Mouse (Mus musculus) MEL (cell line): ENCODE data around the gene Rnaseh2c. TPM values are rescaled to one million over a fixed set of nuclear protein-coding genes. Genes with fewer than 3 reads are reported as not detected.

Experiments used
- DNase-seq: peaks from one replicate; pipeline ENCODE4 v3.0.0; 2011; ENCODE audit warnings: low read depth, low spot score
- H3K27ac ChIP-seq: 2 replicates; pipeline ENCODE4 v1.5.1; 2012; ENCODE audit warnings: low read depth, mild to moderate bottlenecking, control low read depth, low read length, moderate library complexity; ENCODE audit not compliant: control insufficient read depth
- H3K27me3 ChIP-seq, 2 experiments: fragments of 150-350 bp in 1 of 2; sonication (generic) in 1 of 2; 2 replicates each; pipeline ENCODE4 v1.6.1; 2012; ENCODE audit warnings: low read length in 2 of 2, mild to moderate bottlenecking in 2 of 2, improper control_type of control experiment in 1 of 2, moderate library complexity in 1 of 2; ENCODE audit not compliant: insufficient read depth in 2 of 2, control insufficient read depth in 1 of 2
- H3K36me3 ChIP-seq, 2 experiments: 2 replicates each; pipeline ENCODE4 v1.6.1; 2012 to 2014; ENCODE audit warnings: low read length in 2 of 2, improper control_type of control experiment in 1 of 2, inconsistent platforms in 1 of 2, mild to moderate bottlenecking in 1 of 2; ENCODE audit not compliant: insufficient read depth in 2 of 2, control insufficient read depth in 1 of 2
- H3K4me1 ChIP-seq, 2 experiments: fragments of 150-350 bp in 1 of 2; sonication (generic) in 1 of 2; 2 replicates each; pipeline ENCODE4 v1.6.1; 2012; ENCODE audit warnings: low read length in 2 of 2, improper control_type of control experiment in 1 of 2, mild to moderate bottlenecking in 1 of 2; ENCODE audit not compliant: insufficient read depth in 2 of 2, control insufficient read depth in 1 of 2
- H3K4me3 ChIP-seq, 2 experiments: fragments of 150-350 bp in 1 of 2; sonication (generic) in 1 of 2; 2 replicates each; pipeline ENCODE4 v1.5.1; 2012; ENCODE audit warnings: low read depth in 2 of 2, low read length in 2 of 2, mild to moderate bottlenecking in 2 of 2, moderate library complexity in 2 of 2, control low read depth in 1 of 2, improper control_type of control experiment in 1 of 2; ENCODE audit not compliant: control insufficient read depth in 1 of 2, insufficient read depth in 1 of 2
- H3K79me2 ChIP-seq: 2 replicates; pipeline ENCODE4 v1.6.1; 2012; ENCODE audit warnings: mild to moderate bottlenecking, low read length, moderate library complexity; ENCODE audit not compliant: control insufficient read depth, poor library complexity, insufficient read depth
- H3K9ac ChIP-seq: 2 replicates; pipeline ENCODE4 v1.6.1; 2012; ENCODE audit warnings: low read depth, mild to moderate bottlenecking, control low read depth, low read length, moderate library complexity; ENCODE audit not compliant: control insufficient read depth, poor library complexity, severe bottlenecking
- H3K9me3 ChIP-seq: fragments of 150-350 bp; sonication (generic); replicated peaks from 2 replicates; pipeline ENCODE4 v1.6.1; 2012; ENCODE audit warnings: mild to moderate bottlenecking, low read length, improper control_type of control experiment, moderate library complexity; ENCODE audit not compliant: insufficient read depth
- BHLHE40 ChIP-seq: IDR thresholded peaks from 2 replicates; pipeline ENCODE4 v1.6.1; 2012; ENCODE audit warnings: low read depth, mild to moderate bottlenecking, inconsistent platforms, low read length, improper control_type of control experiment, borderline replicate concordance
- CHD2 ChIP-seq: IDR thresholded peaks from 2 replicates; pipeline ENCODE4 v1.6.1; 2011; ENCODE audit warnings: low read length, improper control_type of control experiment
- CTCF ChIP-seq, 3 experiments: IDR thresholded peaks in 2 of 3; conservative IDR thresholded peaks in 1 of 3; 2 replicates each; pipeline ENCODE4 v1.5.1; 2011 to 2012; ENCODE audit warnings: low read length in 3 of 3, low read depth in 2 of 3, mild to moderate bottlenecking in 2 of 3, improper control_type of control experiment in 1 of 3, inconsistent platforms in 1 of 3, mixed read lengths in 1 of 3, moderate library complexity in 1 of 3; ENCODE audit not compliant: control insufficient read depth in 1 of 3, insufficient read depth in 1 of 3, poor library complexity in 1 of 3, severe bottlenecking in 1 of 3
- E2F4 ChIP-seq: IDR thresholded peaks from 2 replicates; pipeline ENCODE4 v1.6.1; 2011; ENCODE audit warnings: low read depth, low read length, improper control_type of control experiment, borderline replicate concordance
- ELF1 ChIP-seq: IDR thresholded peaks from 2 replicates; pipeline ENCODE4 v1.6.1; 2014; ENCODE audit warnings: low read depth, mild to moderate bottlenecking, inconsistent platforms, low read length, improper control_type of control experiment, moderate library complexity
- EP300 ChIP-seq, 2 experiments: IDR thresholded peaks; 2 replicates each; pipeline ENCODE4 v1.6.1; 2011; ENCODE audit warnings: improper control_type of control experiment in 2 of 2, low read length in 2 of 2, low read depth in 1 of 2, mild to moderate bottlenecking in 1 of 2
- ETS1 ChIP-seq: IDR thresholded peaks from 2 replicates; pipeline ENCODE4 v1.6.1; 2012; ENCODE audit warnings: low read depth, mild to moderate bottlenecking, inconsistent platforms, low read length, improper control_type of control experiment, moderate library complexity
- GABPA ChIP-seq: IDR thresholded peaks from 2 replicates; pipeline ENCODE4 v1.6.1; 2012; ENCODE audit warnings: low read depth, mild to moderate bottlenecking, inconsistent platforms, low read length, improper control_type of control experiment, moderate library complexity
- GATA1 ChIP-seq: IDR thresholded peaks from 2 replicates; pipeline ENCODE4 v1.6.1; 2011; ENCODE audit warnings: low read depth, low read length, improper control_type of control experiment
- HCFC1 ChIP-seq: IDR thresholded peaks from 2 replicates; pipeline ENCODE4 v1.6.1; 2012; ENCODE audit warnings: low read depth, mild to moderate bottlenecking, inconsistent platforms, low read length, improper control_type of control experiment, moderate library complexity
- JUND ChIP-seq: IDR thresholded peaks from 2 replicates; pipeline ENCODE4 v1.6.1; 2011; ENCODE audit warnings: low read depth, mild to moderate bottlenecking, improper control_type of control experiment, low read length
- KAT2A ChIP-seq: conservative IDR thresholded peaks from 2 replicates; pipeline ENCODE4 v1.6.1; 2012; ENCODE audit warnings: low read depth, low read length, improper control_type of control experiment, inconsistent platforms
- MAFK ChIP-seq: IDR thresholded peaks from 2 replicates; pipeline ENCODE4 v1.6.1; 2011; ENCODE audit warnings: low read depth, mild to moderate bottlenecking, low read length, improper control_type of control experiment, borderline replicate concordance
- MAX ChIP-seq: IDR thresholded peaks from 2 replicates; pipeline ENCODE4 v1.6.1; 2011; ENCODE audit warnings: low read length, improper control_type of control experiment
- MAZ ChIP-seq: IDR thresholded peaks from 2 replicates; pipeline ENCODE4 v1.6.1; 2012; ENCODE audit warnings: low read depth, mild to moderate bottlenecking, inconsistent platforms, low read length, improper control_type of control experiment
- MEF2A ChIP-seq: IDR thresholded peaks from 2 replicates; pipeline ENCODE4 v1.6.1; 2014; ENCODE audit warnings: low read depth, mild to moderate bottlenecking, inconsistent platforms, low read length, improper control_type of control experiment; ENCODE audit not compliant: poor library complexity, insufficient replicate concordance, severe bottlenecking; ENCODE audit errors: extremely low read depth
- MXI1 ChIP-seq: IDR thresholded peaks from 2 replicates; pipeline ENCODE4 v1.6.1; 2011; ENCODE audit warnings: mild to moderate bottlenecking, low read depth, low read length, improper control_type of control experiment
- MYB ChIP-seq: IDR thresholded peaks from 2 replicates; pipeline ENCODE4 v1.6.1; 2011; ENCODE audit warnings: mild to moderate bottlenecking, low read depth, low read length, improper control_type of control experiment
- MYC ChIP-seq: IDR thresholded peaks from 2 replicates; pipeline ENCODE4 v1.6.1; 2011; ENCODE audit warnings: low read depth, mild to moderate bottlenecking, low read length, improper control_type of control experiment, moderate library complexity
- NELFE ChIP-seq: IDR thresholded peaks from 2 replicates; pipeline ENCODE4 v1.6.1; 2011; ENCODE audit warnings: low read depth, low read length, improper control_type of control experiment
- NRF1 ChIP-seq: IDR thresholded peaks from 2 replicates; pipeline ENCODE4 v1.6.1; 2014; ENCODE audit warnings: low read depth, mild to moderate bottlenecking, inconsistent platforms, low read length, improper control_type of control experiment, moderate library complexity; ENCODE audit not compliant: poor library complexity, insufficient read depth, severe bottlenecking
- POLR2A ChIP-seq, 2 experiments: IDR thresholded peaks; 2 replicates each; pipeline ENCODE4 v1.6.1; 2011 to 2012; ENCODE audit warnings: low read length in 2 of 2, mild to moderate bottlenecking in 2 of 2, control low read depth in 1 of 2, improper control_type of control experiment in 1 of 2, low read depth in 1 of 2, moderate library complexity in 1 of 2; ENCODE audit not compliant: control insufficient read depth in 1 of 2, insufficient read depth in 1 of 2, poor library complexity in 1 of 2
- POLR2AphosphoS2 ChIP-seq: IDR thresholded peaks from 2 replicates; pipeline ENCODE4 v1.6.1; 2011; ENCODE audit warnings: low read length, improper control_type of control experiment
- POLR2AphosphoS5 ChIP-seq: IDR thresholded peaks from 2 replicates; pipeline ENCODE4 v1.6.1; 2012; ENCODE audit warnings: low read depth, borderline replicate concordance, mild to moderate bottlenecking, inconsistent platforms, low read length, moderate library complexity, mixed read lengths
- RAD21 ChIP-seq: IDR thresholded peaks from 2 replicates; pipeline ENCODE4 v1.6.1; 2011; ENCODE audit warnings: mild to moderate bottlenecking, low read depth, low read length, improper control_type of control experiment
- RCOR1 ChIP-seq: IDR thresholded peaks from 2 replicates; pipeline ENCODE4 v1.6.1; 2012; ENCODE audit warnings: low read depth, mild to moderate bottlenecking, inconsistent platforms, low read length, improper control_type of control experiment
- SIN3A ChIP-seq: IDR thresholded peaks from 2 replicates; pipeline ENCODE4 v1.6.1; 2012; ENCODE audit warnings: low read length, improper control_type of control experiment, inconsistent platforms
- SMC3 ChIP-seq: IDR thresholded peaks from 2 replicates; pipeline ENCODE4 v1.6.1; 2011; ENCODE audit warnings: low read depth, low read length, improper control_type of control experiment
- TAL1 ChIP-seq: IDR thresholded peaks from 2 replicates; pipeline ENCODE4 v1.6.1; 2012; ENCODE audit warnings: mild to moderate bottlenecking, inconsistent platforms, low read length, moderate library complexity, mixed read lengths
- TBP ChIP-seq: IDR thresholded peaks from 2 replicates; pipeline ENCODE4 v1.8.0; 2011; ENCODE audit warnings: low read depth, low read length, improper control_type of control experiment
- TCF12 ChIP-seq: IDR thresholded peaks from 2 replicates; pipeline ENCODE4 v1.6.1; 2014; ENCODE audit warnings: low read depth, mild to moderate bottlenecking, inconsistent platforms, low read length, improper control_type of control experiment, moderate library complexity
- USF1 ChIP-seq: IDR thresholded peaks from 2 replicates; pipeline ENCODE4 v1.6.1; 2014; ENCODE audit warnings: low read depth, mild to moderate bottlenecking, inconsistent platforms, low read length, improper control_type of control experiment, moderate library complexity
- USF2 ChIP-seq, 2 experiments: IDR thresholded peaks; 2 replicates each; pipeline ENCODE4 v1.6.1; 2011 to 2012; ENCODE audit warnings: improper control_type of control experiment in 2 of 2, low read length in 2 of 2, borderline replicate concordance in 1 of 2, inconsistent platforms in 1 of 2, low read depth in 1 of 2, mild to moderate bottlenecking in 1 of 2; ENCODE audit not compliant: insufficient read depth in 1 of 2
- ZC3H11A ChIP-seq: IDR thresholded peaks from 2 replicates; pipeline ENCODE4 v1.6.1; 2012; ENCODE audit warnings: low read depth, mild to moderate bottlenecking, inconsistent platforms, low read length, improper control_type of control experiment
- ZKSCAN1 ChIP-seq: IDR thresholded peaks from 2 replicates; pipeline ENCODE4 v1.6.1; 2012; ENCODE audit warnings: low read depth, mild to moderate bottlenecking, inconsistent platforms, low read length, improper control_type of control experiment, moderate library complexity
- ZMIZ1 ChIP-seq: IDR thresholded peaks from 2 replicates; pipeline ENCODE4 v1.6.1; 2012; ENCODE audit warnings: low read depth, mild to moderate bottlenecking, inconsistent platforms, low read length, improper control_type of control experiment, moderate library complexity
- ZNF384 ChIP-seq: IDR thresholded peaks from 2 replicates; pipeline ENCODE4 v1.6.1; 2012; ENCODE audit warnings: low read depth, mild to moderate bottlenecking, inconsistent platforms, low read length, improper control_type of control experiment
- polyA plus RNA-seq, 2 experiments: library from polyadenylated mRNA; stranded (reverse) in 1 of 2; unstranded in 1 of 2; fragments of >175 nt in 1 of 2; fragments of >200 nt in 1 of 2; gene quantifications; 2 replicates each; pipeline versions ENCODE4 v1.2.1 to v1.2.4; 2012; ENCODE audit warnings: low replicate concordance in 2 of 2, low read depth in 1 of 2; ENCODE audit not compliant: insufficient read length in 2 of 2, insufficient read depth in 1 of 2, missing spikeins in 1 of 2
- total RNA-seq: library from RNA; depleted of rRNA; stranded (reverse); fragments of 300-350 nt; gene quantifications from 2 replicates; pipeline ENCODE4 v1.2.3, GENCODE M21; 2012

Rnaseh2c gene
- total and polyA plus RNA-seq, 3 experiments: 109 to 165 TPM; not detected in 1

DNA sequence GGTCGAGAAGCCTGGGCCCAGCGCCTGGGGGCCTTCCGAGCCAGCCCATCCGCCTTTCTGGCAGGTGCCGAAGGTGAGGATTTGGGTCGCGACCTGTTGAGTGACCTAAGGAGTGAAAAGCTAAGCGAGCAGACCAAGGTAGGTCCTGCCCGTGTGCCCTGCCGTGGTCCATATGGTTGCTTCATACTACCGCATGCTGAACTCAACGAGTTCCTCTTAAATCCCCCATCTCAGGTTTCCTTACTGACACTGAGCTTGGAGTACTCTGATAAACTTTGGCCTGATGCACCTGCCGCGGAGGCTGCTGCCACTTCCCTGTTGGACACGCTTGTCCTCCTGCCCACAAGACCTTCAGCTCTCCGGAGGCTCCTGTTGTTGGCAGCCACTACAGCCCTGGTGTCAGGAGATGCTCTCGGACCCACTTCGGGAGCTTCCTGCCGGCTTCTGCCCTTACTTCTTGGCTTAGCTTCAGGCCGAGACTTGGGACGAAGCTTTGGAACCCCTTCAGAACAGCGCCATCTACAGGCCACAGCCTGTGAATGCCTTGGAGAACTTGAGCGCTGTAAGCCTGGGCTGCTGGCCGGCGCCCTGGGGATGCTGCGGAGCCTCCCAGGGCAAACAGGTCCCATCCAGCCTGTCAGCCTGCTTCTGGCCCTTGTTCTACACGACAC is 33.1 kb upstream of the Rnaseh2c start:
- Histone ChIP-seq H3K4me3 (peak overlapping the region; percentile 84 to 95), H3K27me3 (no peaks in the 10 kb centered on the region), H3K9me3 (no peaks in the 10 kb centered on the region), H3K36me3 (peaks cover 0 to 2% of the 10 kb centered on the region in 2 experiments; a peak in 3 of 4 replicates), H3K27ac (peak overlapping the region; percentile 98), H3K4me1 (peaks cover 0 to 8% of the 10 kb centered on the region in 2 experiments; a peak in 2 of 4 replicates), H3K79me2 (peaks cover 13% of the 10 kb centered on the region), H3K9ac (peak overlapping the region; percentile 98)
- peak; percentile 95 for DNase-seq
- peak; percentile 41; the same call in 1 of the 2 replicates for TF ChIP-seq ZC3H11A
- TF ChIP-seq HCFC1: peak; percentile 68
- TF ChIP-seq GABPA: no peak
- TF ChIP-seq RCOR1: no peak
- TF ChIP-seq MEF2A: no peak
- no peak for TF ChIP-seq USF2 (IDR thresholded peaks at IDR 0.05; ENCODE audit: borderline replicate concordance in 1 of 2, insufficient read depth in 1 of 2, low read depth in 1 of 2, low read length in 2 of 2)
- no peak for TF ChIP-seq E2F4
- peak; percentile 88 to 92 (median 92) for TF ChIP-seq CTCF (IDR thresholded peaks at IDR 0.05 in 2 of 3, conservative IDR thresholded peaks at IDR 0.05 in 1 of 3; ENCODE audit: control insufficient read depth in 1 of 3, insufficient read depth in 1 of 3, low read depth in 2 of 3, low read length in 3 of 3, poor library complexity in 1 of 3, severe bottlenecking in 1 of 3)
- no peak for TF ChIP-seq ZNF384
- TF ChIP-seq POLR2AphosphoS5: no peak
- TF ChIP-seq USF1: no peak
- TF ChIP-seq NRF1: no peak
- TF ChIP-seq ETS1: no peak
- no peak for TF ChIP-seq ZKSCAN1
- 0 out of 2 replicates have a peak, but pooled peaks have one; percentile 37 for TF ChIP-seq ELF1
- TF ChIP-seq NELFE: no peak
- TF ChIP-seq MAFK: no peak
- no peak for TF ChIP-seq CHD2
- no peak for TF ChIP-seq TCF12
- no peak for TF ChIP-seq ZMIZ1
- no peak; the same call in 1 of the 2 replicates for TF ChIP-seq MXI1
- TF ChIP-seq MAX: peak; percentile 31
- TF ChIP-seq JUND: no peak
- TF ChIP-seq GATA1: no peak
- TF ChIP-seq SMC3: peak; percentile 74
- TF ChIP-seq MAZ: no peak
- no peak for TF ChIP-seq KAT2A
- peak; percentile 42 for TF ChIP-seq RAD21
- TF ChIP-seq TBP: peak; percentile 37; the same call in 1 of the 2 replicates
- no peak for TF ChIP-seq MYB
- TF ChIP-seq MYC: peak; percentile 85
- peak; percentile 57 for TF ChIP-seq SIN3A
- TF ChIP-seq TAL1: no peak
- TF ChIP-seq POLR2AphosphoS2: no peak
- no peak for TF ChIP-seq BHLHE40
- no peak; a peak in 1 of 4 replicates for TF ChIP-seq POLR2A (IDR thresholded peaks at IDR 0.05; ENCODE audit: control insufficient read depth in 1 of 2, insufficient read depth in 1 of 2, low read depth in 1 of 2, low read length in 2 of 2, poor library complexity in 1 of 2)
- TF ChIP-seq EP300 (IDR thresholded peaks at IDR 0.05; ENCODE audit: low read depth in 1 of 2, low read length in 2 of 2): no peak
